Mouse (Mus musculus) embryo, embryonic 11.5 days (tissue): ENCODE results near the gene Wwc1.
A peak's percentile ranks its signal among the peaks of the same experiment; 100 is the strongest.
"Not testable (repeated sequence)": the region's sequence is repeated elsewhere in the genome, so short reads cannot be mapped to it uniquely, and the experiment has no call there.

Experiments used
- DNase-seq: peaks from one replicate; pipeline ENCODE4 v3.0.0-alpha.2; 2012; ENCODE audit warnings: low read depth, low spot score

Gene Wwc1

GRCm38 (mm10) chr11:35837156-35838126 is 142.9 kb downstream of the Wwc1 start:
- no peak for DNase-seq

GRCm38 (mm10) chr11:35834022-35834760 is 146.1 kb downstream of the Wwc1 start, which contains the start of gene Rars:
Gene Rars, minus strand, starts transcription at chr11:35834506.
- DNase-seq, result peak; percentile 88

GRCm38 (mm10) chr11:35833270-35833669 is 147.1 kb downstream of the Wwc1 start:
- DNase-seq, result no peak

GRCm38 (mm10) chr11:35832139-35832538 is 148.2 kb downstream of the Wwc1 start:
- DNase-seq, result no peak

GRCm38 (mm10) chr11:35827714-35828113 is 152.6 kb downstream of the Wwc1 start:
- DNase-seq, result no peak

- DNase-seq, result no peak
Measured at GRCm38 (mm10) chr11:35816316-35816715, 164.0 kb downstream of the Wwc1 start.

GRCm38 (mm10) chr11:35811458-35811857 is 168.9 kb downstream of the Wwc1 start:
- no peak for DNase-seq

GRCm38 (mm10) chr11:35801332-35801731 is 179.0 kb downstream of the Wwc1 start:
- DNase-seq, result no peak

GRCm38 (mm10) chr11:35798874-35799273 is 181.5 kb downstream of the Wwc1 start, which contains the start of gene Fbll1:
Gene Fbll1, minus strand, starts transcription at chr11:35798884.
- peak; percentile 67 for DNase-seq

- DNase-seq, result no peak
Measured at GRCm38 (mm10) chr11:35798495-35798820, 181.9 kb downstream of the Wwc1 start.

GRCm38 (mm10) chr11:35797751-35798494 is 182.4 kb downstream of the Wwc1 start:
- DNase-seq, result no peak

GRCm38 (mm10) chr11:35792800-35793199 is 187.5 kb downstream of the Wwc1 start:
- DNase-seq, result not testable (repeated sequence)

- DNase-seq, result no peak
Measured at GRCm38 (mm10) chr11:35788443-35788842, 191.9 kb downstream of the Wwc1 start.
